Mouse (Mus musculus): Measurements from ENCODE around the gene Tldc2. TPM values are rescaled to one million over a fixed set of nuclear protein-coding genes. Genes with fewer than 3 reads are reported as not detected.

The Tldc2 gene
- polyA plus RNA-seq, 1 experiment from 2014 or later = not detected

- no peaks in the 10 kb centered on the region for H3K4me1 ChIP-seq (ENCODE audit: insufficient read depth)
- H3K36me3 ChIP-seq (ENCODE audit: insufficient read depth) = peaks cover 14% of the 10 kb centered on the region
- H3K4me2 ChIP-seq = no peak overlapping the region
- H3K9ac ChIP-seq = no peak overlapping the region
- H3K4me3 ChIP-seq (ENCODE audit: low read depth, low read length) = no peak overlapping the region
- H3K27ac ChIP-seq (ENCODE audit: low read depth) = no peak overlapping the region
- DNase-seq (no peak), ATAC-seq (ENCODE audit: insufficient read depth) (no peak)
- WGBS = 75% methylated on average over 1 of the region's 1 CpGs
- no peaks in the 10 kb centered on the region for H3K27me3 ChIP-seq (ENCODE audit: insufficient read depth, low read length)
- no peak for TF ChIP-seq CTCF (IDR thresholded peaks at IDR 0.05; ENCODE audit: low read depth)
- H3K9me3 ChIP-seq (ENCODE audit: low read depth, low read length) = no peaks in the 10 kb centered on the region
Measured at GRCm38 (mm10) chr2:157132086-157132485, 45.2 kb downstream of the Tldc2 start.

DNA sequence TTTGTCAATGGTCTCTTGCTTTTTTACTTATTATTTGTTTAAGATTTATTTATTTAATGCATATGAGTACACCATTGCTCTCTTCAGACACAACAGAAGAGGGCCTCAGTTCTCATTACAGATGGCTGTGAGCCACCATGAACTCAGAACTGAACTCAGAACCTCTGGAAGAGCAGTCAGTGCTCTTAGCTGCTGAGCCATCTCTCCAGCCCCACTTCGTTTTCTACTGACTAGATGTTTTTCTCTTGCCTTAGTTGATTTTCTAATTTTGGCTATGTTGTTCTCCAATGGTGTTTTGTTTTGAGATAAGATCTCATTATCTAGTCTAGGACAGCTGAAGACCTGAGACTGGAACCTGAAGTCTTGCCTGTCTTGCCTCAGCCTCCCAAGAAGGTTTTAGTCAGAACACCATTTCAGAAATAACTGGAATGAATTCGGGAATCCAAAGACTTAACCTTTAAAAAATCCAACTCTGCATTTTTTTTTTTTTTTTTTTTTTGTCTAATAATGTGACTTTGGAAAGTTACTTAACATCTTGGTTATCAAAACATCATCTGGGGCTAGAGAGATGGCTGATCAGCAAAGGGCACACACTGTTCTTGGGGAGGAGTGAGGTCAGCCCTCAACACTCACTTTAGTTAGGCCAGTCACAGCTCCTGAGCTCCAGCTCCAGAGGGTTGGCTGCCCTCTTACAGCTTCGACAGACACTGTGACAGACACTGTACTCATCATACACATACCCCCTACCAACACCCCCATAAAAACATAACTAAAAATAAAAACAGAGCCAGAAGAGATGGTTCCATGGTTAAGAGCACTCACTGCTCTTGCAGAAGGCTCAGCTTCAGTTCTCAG, 46.1 kb downstream of the Tldc2 start:
- no peak for DNase-seq
- H3K9me3 ChIP-seq (ENCODE audit: low read depth, low read length) = no peaks in the 10 kb centered on the region

GRCm38 (mm10) chr2:157133769-157134478, 47.1 kb downstream of the Tldc2 start:
- Histone ChIP-seq H3K27me3 (ENCODE audit: insufficient read depth, low read length) (no peaks in the 10 kb centered on the region), H3K27ac (ENCODE audit: low read depth) (peak overlapping the region; percentile 66), H3K9ac (peak overlapping the region; percentile 68), H3K4me1 (ENCODE audit: insufficient read depth) (no peaks in the 10 kb centered on the region), H3K36me3 (ENCODE audit: insufficient read depth) (peaks cover 6% of the 10 kb centered on the region; the same call in 1 of the 2 replicates), H3K4me3 (ENCODE audit: low read depth, low read length) (peak overlapping the region; percentile 70), H3K9me3 (ENCODE audit: low read depth, low read length) (no peaks in the 10 kb centered on the region), H3K4me2 (peak overlapping the region; percentile 83)
- whole genome bisulfite sequencing = 17% methylated on average over 11 of the region's 11 CpGs
- ATAC-seq (ENCODE audit: insufficient read depth) (no peak), DNase-seq (peak; percentile 49)
- TF ChIP-seq CTCF (IDR thresholded peaks at IDR 0.05; ENCODE audit: low read depth) = no peak

More for the DNA sequence above, 46.1 kb downstream of the Tldc2 start:
- H3K27ac ChIP-seq (ENCODE audit: low read depth) = no peak overlapping the region
- TF ChIP-seq CTCF (IDR thresholded peaks at IDR 0.05; ENCODE audit: low read depth) = no peak
- H3K4me1 ChIP-seq (ENCODE audit: insufficient read depth) = no peaks in the 10 kb centered on the region
- no peak overlapping the region for H3K4me3 ChIP-seq (ENCODE audit: low read depth, low read length)
- peaks cover 9% of the 10 kb centered on the region; the same call in 1 of the 2 replicates for H3K36me3 ChIP-seq (ENCODE audit: insufficient read depth)
- H3K4me2 ChIP-seq = peak overlapping the region; percentile 83; the same call in 1 of the 2 replicates
- 67% methylated on average over 3 of the region's 3 CpGs for WGBS
- H3K9ac ChIP-seq = no peak overlapping the region
- no peak for ATAC-seq (ENCODE audit: insufficient read depth)
- no peaks in the 10 kb centered on the region for H3K27me3 ChIP-seq (ENCODE audit: insufficient read depth, low read length)

DNA sequence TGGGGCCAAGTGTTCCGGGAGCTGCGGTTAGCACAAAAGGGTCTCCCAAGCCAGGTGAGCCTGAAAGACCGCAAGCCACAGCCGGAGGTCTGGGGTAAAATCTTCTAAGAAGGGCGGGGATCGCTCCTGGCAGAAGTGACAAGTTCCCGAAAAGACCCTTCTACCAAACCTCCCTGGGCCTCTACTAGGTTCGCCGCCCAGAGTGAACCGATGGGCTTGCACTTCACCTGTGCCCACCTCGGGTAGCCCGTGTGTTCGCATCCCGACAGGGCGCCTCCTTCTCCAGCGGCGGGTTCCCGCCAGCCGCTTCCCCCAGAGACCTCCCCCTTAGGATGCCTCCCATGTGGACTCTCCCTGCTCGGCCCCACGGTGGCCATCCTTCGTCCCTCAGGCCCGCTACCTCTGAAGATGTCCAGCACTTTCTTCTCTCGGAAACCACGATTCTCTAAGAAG, 47.6 kb downstream of the Tldc2 start:
- peak overlapping the region; percentile 83 for H3K4me2 ChIP-seq
- H3K4me1 ChIP-seq (ENCODE audit: insufficient read depth) = no peaks in the 10 kb centered on the region
- WGBS = under 1% methylated on average over 25 of the region's 25 CpGs
- 0 out of 2 replicates have a peak, but pooled peaks cover 1% of the 10 kb centered on the region for H3K36me3 ChIP-seq (ENCODE audit: insufficient read depth)
- H3K9ac ChIP-seq = peak overlapping the region; percentile 68
- peak; percentile 42 for DNase-seq
- no peaks in the 10 kb centered on the region for H3K27me3 ChIP-seq (ENCODE audit: insufficient read depth, low read length)
- peak overlapping the region; percentile 66 for H3K27ac ChIP-seq (ENCODE audit: low read depth)
- H3K4me3 ChIP-seq (ENCODE audit: low read depth, low read length) = peak overlapping the region; percentile 70
- no peak for TF ChIP-seq CTCF (IDR thresholded peaks at IDR 0.05; ENCODE audit: low read depth)
- no peaks in the 10 kb centered on the region for H3K9me3 ChIP-seq (ENCODE audit: low read depth, low read length)
- peak; percentile 77 for ATAC-seq (ENCODE audit: insufficient read depth)

DNA sequence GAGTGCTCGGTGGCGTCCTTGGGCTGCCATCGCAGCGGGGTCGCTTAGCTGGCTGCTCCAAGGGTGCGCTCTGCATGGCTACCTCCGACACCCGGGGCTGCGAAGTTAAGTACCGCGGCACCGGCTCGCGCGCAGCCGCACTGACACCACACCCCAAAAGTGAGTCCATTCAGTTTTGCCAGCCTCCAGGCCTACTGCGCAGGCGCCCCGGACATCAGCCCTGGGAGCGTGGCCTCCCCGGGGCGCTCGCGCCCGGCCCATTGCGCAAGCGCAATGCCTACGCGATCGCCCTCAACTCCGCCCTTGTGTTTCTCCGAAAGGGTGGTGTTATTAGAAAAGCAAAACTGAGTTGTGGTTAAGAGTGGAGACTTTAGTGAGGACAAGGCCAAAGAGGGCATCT, 48.2 kb downstream of the Tldc2 start, which contains the start of gene Samhd1:
Gene Samhd1 (minus strand): TSS at position 252 of the 400 bp plus-strand sequence.
- no peak for TF ChIP-seq CTCF (IDR thresholded peaks at IDR 0.05; ENCODE audit: low read depth)
- Histone ChIP-seq H3K4me3 (ENCODE audit: low read depth, low read length) (peak within 1 kb of the TSS; percentile 70), H3K27me3 (ENCODE audit: insufficient read depth, low read length) (no peaks in the 10 kb centered on the region), H3K4me1 (ENCODE audit: insufficient read depth) (no peaks in the 10 kb centered on the region), H3K27ac (ENCODE audit: low read depth) (peak within 1 kb of the TSS; percentile 66), H3K4me2 (peak within 1 kb of the TSS; percentile 83), H3K9ac (peak within 1 kb of the TSS; percentile 68), H3K36me3 (ENCODE audit: insufficient read depth) (no peaks in the 10 kb centered on the region), H3K9me3 (ENCODE audit: low read depth, low read length) (no peaks in the 10 kb centered on the region)
- DNase-seq (peak; percentile 98), ATAC-seq (ENCODE audit: insufficient read depth) (peak; percentile 91)
- under 1% methylated on average over 32 of the region's 32 CpGs for WGBS

DNA sequence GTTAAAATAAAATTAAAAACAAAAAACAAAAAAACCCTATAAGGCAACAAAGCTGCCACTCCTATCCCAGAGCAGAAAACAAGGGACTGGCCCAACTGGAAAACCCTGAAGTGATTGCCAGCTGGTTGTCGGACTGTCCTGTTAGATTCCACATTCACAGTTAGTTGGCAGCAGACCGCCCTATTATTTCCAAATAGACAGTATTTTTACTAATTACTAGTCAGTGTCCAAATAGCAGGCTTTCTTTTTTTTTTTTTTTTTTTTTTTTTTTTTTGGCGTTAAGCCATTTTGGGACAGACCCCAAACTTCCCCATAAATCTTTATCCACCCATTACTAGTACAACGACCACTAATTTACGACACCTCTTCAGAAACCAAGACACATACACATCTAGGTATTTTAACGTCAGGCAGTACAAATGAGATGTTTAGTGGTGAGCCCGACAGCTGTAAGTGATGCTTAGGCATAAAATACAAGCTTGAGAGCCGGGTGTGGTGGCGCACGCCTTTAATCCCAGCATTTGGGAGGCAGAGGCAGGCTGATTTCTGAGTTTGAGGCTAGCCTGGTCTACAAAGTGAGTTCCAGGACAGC, 48.8 kb downstream of the Tldc2 start:
- H3K4me2 ChIP-seq = peak overlapping the region; percentile 83
- H3K4me1 ChIP-seq (ENCODE audit: insufficient read depth) = no peaks in the 10 kb centered on the region
- WGBS = 80% methylated on average over 10 of the region's 10 CpGs
- H3K4me3 ChIP-seq (ENCODE audit: low read depth, low read length) = peak overlapping the region; percentile 70
- DNase-seq (peak; percentile 53), ATAC-seq (ENCODE audit: insufficient read depth) (no peak)
- H3K9ac ChIP-seq = peak overlapping the region; percentile 68
- no peaks in the 10 kb centered on the region for H3K36me3 ChIP-seq (ENCODE audit: insufficient read depth)
- H3K27ac ChIP-seq (ENCODE audit: low read depth) = peak overlapping the region; percentile 66
- no peak for TF ChIP-seq CTCF (IDR thresholded peaks at IDR 0.05; ENCODE audit: low read depth)
- no peaks in the 10 kb centered on the region for H3K9me3 ChIP-seq (ENCODE audit: low read depth, low read length)
- no peaks in the 10 kb centered on the region for H3K27me3 ChIP-seq (ENCODE audit: insufficient read depth, low read length)
